Mouse (Mus musculus) erythroblast, embryonic 14.5 days (primary cell): ENCODE data around the gene Nap1l3.

ENCODE experiments used
- GATA1 ChIP-seq: IDR thresholded peaks from 2 replicates; pipeline ENCODE4 v1.6.1; 2012; ENCODE audit warnings: low read length, inconsistent platforms, mixed read lengths
- TAL1 ChIP-seq: IDR thresholded peaks from 3 replicates; pipeline ENCODE4 v1.6.1; 2012; ENCODE audit warnings: low read length, inconsistent platforms, mixed read lengths

DNA sequence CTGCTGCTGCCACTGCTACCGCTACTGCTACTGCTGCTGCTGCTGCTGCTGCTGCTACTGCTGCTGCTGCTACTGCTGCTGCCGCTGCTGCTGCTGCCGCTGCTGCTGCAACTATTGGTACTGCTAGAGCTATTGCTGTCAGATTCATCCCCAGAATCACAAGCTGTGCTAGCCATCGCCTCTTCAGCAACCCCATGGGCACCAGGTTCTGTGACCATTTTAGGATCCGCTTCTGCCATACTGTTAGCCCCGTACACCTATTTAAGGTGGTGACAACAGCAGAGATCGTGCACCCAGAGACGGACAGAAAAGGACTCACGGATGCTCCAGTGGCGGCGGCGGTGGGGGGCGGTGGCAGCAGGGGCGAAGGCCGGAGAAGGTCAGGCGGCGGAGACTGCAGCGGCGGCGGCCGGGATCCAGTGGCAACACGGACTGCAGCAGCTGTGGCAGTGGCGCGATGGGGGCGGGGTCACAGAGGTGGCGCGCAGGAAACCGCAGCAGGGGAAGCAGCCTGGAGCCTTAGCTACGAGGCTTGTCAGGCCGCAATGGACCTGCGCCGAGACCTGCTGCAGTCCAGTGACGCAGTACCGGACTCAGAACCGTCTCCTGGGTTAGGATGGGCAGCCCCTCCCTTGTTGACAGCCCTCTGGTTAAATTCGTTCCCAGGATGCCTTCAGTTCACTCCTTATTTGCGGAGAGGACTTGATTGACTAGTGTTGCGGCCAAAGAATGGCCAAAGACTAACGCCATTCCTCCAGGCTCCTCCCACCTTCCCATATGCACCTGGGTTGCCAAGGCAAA, at the start of gene Nap1l3:
- TF ChIP-seq GATA1 (no peak), TAL1 (no peak)
